Mouse (Mus musculus): ENCODE measurements around the gene 5330417H12Rik. TPM values are rescaled to one million over a fixed set of nuclear protein-coding genes. Genes with fewer than 3 reads are reported as not detected.
A peak's percentile ranks its signal among the peaks of the same experiment; 100 is the strongest.

5330417H12Rik gene
- total and polyA plus RNA-seq, 3 experiments, result not detected

DNA sequence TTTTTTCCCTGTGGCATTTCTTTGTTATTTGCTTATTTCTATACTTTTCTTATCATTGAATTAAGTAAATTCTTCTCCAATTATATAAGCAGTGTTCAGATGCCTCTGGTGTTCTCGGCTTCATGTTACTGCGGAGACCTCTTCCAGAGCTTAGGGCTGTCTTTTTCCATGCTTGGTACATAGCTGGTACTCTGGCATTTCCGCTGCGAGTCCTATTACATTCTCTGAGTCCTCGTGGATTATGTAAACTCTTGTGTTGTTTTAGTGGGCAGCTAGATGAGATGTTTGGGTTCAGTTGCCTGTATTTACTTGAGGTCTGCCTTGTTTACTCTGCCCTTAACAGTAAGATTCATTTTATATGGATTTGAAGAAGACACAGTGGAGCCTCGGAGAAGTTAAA is 820 bp upstream of the 5330417H12Rik start:
- DNase-seq, result no peak

DNA sequence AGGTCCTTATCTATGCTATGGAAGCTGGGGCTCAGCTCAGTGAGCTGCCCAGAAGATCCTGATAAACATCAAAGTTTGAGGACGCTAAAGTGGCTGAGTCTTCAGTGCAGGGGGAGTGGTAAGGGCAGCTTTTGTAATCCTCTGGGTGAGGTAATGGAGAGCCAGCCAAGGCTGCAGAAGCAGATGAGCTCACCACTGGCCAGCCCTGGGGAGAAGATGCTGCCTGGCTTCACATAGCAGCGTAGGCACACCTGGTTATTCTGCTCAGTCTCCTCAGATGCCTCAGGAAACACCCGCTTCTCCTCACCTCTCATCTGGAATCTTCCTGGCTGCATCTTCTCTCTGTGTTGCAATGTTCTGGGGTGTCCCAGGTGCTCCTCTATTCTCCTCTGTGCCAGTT is 529 bp downstream of the 5330417H12Rik start:
- peak; percentile 32 for DNase-seq

DNA sequence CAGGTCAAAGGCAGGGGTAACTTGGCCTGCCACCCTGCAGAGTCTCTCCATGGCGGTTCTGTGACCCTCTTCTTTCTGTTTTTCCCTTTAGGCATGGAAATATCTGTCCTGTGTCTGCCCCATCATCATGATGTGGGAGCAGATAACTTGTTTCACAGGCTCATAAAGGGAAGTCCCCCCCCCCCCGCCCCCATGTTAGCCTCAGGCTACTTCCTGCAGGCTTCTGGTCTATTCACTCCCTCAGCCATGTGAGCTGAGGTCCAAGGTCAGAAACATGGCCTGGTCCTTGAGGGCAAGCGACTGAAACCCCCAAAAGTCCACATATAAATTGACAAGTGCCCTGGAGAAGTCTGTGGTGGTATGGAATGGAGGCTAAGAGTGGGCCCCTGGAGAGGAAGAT is 4.8 kb downstream of the 5330417H12Rik start:
- DNase-seq, result no peak

- no peak for DNase-seq
Measured at GRCm38 (mm10) chr7:107619225-107619624, 5.7 kb downstream of the 5330417H12Rik start.

- DNase-seq, result no peak
Measured at GRCm38 (mm10) chr7:107618028-107618992, 6.7 kb downstream of the 5330417H12Rik start.

GRCm38 (mm10) chr7:107610880-107611279 is 14.1 kb downstream of the 5330417H12Rik start:
- DNase-seq, result no peak

- DNase-seq, result no peak
Measured at GRCm38 (mm10) chr7:107609622-107610255, 15.2 kb downstream of the 5330417H12Rik start.

GRCm38 (mm10) chr7:107607766-107608165 is 17.2 kb downstream of the 5330417H12Rik start:
- DNase-seq, result no peak

DNA sequence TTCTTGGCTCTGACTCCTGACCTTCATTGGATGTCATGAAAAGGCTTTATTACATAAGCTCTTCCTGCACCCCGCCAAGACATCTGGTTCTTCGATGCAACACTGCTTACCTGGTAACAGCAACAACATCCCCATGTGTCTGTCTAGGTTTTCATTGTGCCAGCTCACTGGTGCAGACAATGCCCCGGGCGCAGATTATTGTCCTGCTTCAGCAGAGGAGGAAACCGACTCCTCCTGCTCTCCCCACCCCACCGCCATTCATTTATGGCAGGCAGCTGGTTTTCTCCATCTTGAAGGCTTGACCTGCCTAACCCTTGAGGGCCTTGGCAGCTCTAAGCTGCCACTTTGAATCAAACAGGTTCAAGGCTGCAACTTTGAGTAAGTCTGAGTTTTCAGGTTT is 22.0 kb downstream of the 5330417H12Rik start:
- no peak for DNase-seq

GRCm38 (mm10) chr7:107602505-107602904 is 22.5 kb downstream of the 5330417H12Rik start:
- DNase-seq, result no peak

GRCm38 (mm10) chr7:107600651-107601050 is 24.3 kb downstream of the 5330417H12Rik start:
- DNase-seq, result no peak

GRCm38 (mm10) chr7:107597956-107598355 is 27.0 kb downstream of the 5330417H12Rik start:
- no peak for DNase-seq

DNA sequence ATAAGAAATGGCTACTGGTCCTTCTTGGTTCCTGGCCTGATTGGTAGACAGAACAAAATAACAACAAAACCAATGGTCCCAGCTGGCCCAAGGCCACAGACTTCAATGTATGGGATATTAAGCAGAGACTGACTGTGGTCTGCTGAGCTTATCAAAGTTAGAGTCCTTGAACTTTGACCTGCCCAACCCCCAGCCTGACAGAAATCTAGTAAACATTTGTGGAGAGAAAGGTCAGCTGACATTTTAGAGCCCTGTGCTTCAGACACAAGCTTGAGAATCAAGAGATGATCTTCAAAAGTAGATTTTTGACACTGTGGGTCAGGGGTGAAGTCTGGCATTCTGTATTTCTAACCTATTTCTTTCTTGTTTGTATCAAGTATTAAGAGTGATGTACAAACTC is 28.2 kb downstream of the 5330417H12Rik start:
- no peak for DNase-seq

DNA sequence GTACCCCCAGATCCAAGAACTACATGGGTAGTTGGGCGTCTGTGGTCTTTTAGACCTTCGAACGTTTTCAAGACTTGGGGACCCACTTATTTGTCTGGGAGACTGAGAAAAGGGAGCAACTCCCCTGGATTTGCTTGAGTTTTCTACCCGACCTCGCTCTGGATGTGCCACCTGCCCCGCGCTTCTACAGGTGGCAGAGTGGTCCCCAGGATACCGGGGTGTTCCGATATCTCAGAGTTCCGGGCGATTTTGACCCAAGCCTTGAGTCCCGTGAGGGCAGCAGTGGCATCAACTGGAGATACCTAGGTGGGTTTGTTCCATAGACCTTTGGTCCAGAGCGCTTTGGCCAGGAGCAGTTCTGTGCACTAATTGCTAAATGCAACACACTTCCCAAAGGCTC is 29.5 kb downstream of the 5330417H12Rik start:
- no peak for DNase-seq

DNA sequence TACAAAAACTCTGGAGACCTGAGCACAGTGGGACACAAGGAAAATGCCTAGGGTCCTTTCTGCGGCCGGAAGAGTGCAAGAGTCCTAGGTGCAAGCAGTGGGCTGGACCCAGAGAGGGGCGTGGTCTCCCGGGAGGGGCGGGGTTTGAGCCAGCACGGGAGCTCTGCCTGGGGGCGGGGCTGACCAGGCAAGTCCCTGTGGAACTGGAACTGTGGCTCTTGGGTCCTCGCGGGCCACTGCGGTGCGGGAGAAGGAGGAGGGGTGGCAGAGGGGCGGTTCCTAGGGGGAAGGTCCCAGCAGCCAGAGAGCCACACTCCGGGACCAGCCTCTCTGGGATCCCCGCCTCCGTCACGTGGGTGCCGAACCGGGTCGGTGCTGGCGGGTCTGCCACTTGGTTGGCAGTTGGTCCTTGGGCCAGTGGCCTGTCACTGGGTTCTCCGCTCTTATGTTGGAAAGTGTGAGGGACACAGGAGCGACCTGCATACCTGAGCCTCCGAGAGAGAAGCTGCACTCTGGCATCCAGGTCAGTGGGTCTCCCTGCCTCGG is 30.0 kb downstream of the 5330417H12Rik start, which contains the start of gene Ppfibp2:
Gene Ppfibp2 (plus strand): TSS at position 351 of the 546 bp plus-strand sequence.
- DNase-seq, result peak; percentile 98

- peak; percentile 53 for DNase-seq
Measured at GRCm38 (mm10) chr7:107594325-107594856, 30.6 kb downstream of the 5330417H12Rik start.

DNA sequence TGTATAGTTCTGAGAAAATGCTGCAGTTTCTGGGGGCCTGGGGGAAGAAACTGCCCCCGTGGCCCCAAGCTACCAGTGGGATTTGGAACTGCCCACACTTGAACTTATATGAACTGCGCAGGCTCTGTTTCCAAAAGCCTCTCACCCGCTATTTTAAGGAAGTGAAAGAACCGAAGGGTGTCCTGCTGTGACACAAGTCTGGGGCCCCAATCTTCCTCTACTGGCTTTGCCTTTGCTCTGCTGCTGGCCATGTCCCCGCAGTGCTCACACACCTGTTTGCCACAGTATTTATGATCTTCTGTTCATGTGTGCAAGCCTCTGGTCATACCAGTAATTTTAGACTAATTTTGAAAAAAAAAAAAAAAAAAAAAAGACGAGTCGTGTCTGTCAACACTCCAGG is 31.1 kb downstream of the 5330417H12Rik start:
- DNase-seq, result no peak

DNA sequence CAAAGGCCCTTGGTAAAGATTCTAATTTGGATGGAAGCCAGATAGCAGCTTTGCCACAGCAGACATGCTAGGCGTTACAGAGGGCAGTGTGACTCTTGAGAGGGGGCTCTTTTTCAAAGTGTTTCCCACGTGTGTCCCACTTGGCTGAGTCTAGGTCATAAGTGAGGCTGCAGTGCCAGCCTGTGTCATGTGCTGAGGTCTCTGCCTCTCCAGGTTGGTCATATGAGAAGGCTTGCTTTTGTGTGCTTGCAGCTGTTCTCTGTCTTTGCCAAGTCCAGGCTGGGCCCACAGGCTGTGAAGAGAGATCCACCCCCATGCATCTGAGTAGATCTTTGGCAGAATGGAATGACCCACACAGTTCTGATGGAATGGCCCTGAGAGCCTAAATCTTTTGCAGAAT is 32.3 kb downstream of the 5330417H12Rik start:
- no peak for DNase-seq

GRCm38 (mm10) chr7:107574276-107574675 is 50.7 kb downstream of the 5330417H12Rik start:
- DNase-seq, result no peak
